Mouse (Mus musculus): ENCODE measurements around the gene Hpse2. TPM values are rescaled to one million over a fixed set of nuclear protein-coding genes. Genes with fewer than 3 reads are reported as not detected.

Hpse2 gene
- total and polyA plus RNA-seq, 2 experiments from 2014 or later = 0.19 to 0.26 TPM

DNA sequence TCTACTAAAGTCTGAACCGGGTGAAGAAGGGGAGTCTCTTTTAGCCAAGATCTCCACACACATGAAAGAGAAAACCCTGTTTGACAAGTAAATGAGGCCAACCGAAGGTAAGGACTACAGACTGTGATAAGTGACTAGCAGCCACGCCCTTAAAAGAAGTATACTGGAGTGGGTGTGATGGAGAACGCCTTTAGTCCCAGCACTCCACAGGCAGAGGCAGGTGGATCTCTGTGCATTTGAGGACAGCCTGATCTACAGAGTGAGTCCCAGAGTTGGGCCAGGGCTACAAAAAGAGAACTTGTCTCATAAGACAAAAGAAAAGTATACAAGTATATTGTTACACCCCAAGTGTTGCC is 642.3 kb downstream of the Hpse2 start:
- no peak overlapping the region for H3K27ac ChIP-seq
- no peaks in the 10 kb centered on the region for H3K4me1 ChIP-seq (ENCODE audit: insufficient read depth, low read length)
- H3K9ac ChIP-seq (replicated peaks; ENCODE audit: low read length) = no peak overlapping the region
- 88% methylated on average over 4 of the region's 4 CpGs for WGBS
- H3K4me3 ChIP-seq (ENCODE audit: low read length) = no peak overlapping the region
- ATAC-seq (no peak), DNase-seq (ENCODE audit: low spot score) (no peak)
- H3K27me3 ChIP-seq (ENCODE audit: insufficient read depth, low read length) = no peaks in the 10 kb centered on the region
- no peaks in the 10 kb centered on the region for H3K9me3 ChIP-seq (ENCODE audit: low read length)
- no peak for TF ChIP-seq CTCF (IDR thresholded peaks at IDR 0.05; ENCODE audit: low read depth)
- no peak overlapping the region for H3K4me2 ChIP-seq (ENCODE audit: low read depth, low read length)
- no peaks in the 10 kb centered on the region for H3K36me3 ChIP-seq (ENCODE audit: insufficient read depth, low read length)

- ATAC-seq = no peak
- H3K27ac ChIP-seq = no peak overlapping the region
- H3K36me3 ChIP-seq (ENCODE audit: insufficient read depth, low read length) = no peaks in the 10 kb centered on the region
- H3K4me2 ChIP-seq (ENCODE audit: low read depth, low read length) = no peak overlapping the region
- H3K9me3 ChIP-seq (ENCODE audit: low read length) = no peaks in the 10 kb centered on the region
- no peak for DNase-seq (ENCODE audit: low spot score)
- no peak overlapping the region for H3K9ac ChIP-seq (replicated peaks; ENCODE audit: low read length)
- WGBS = 57% methylated on average over 9 of the region's 9 CpGs
- no peaks in the 10 kb centered on the region for H3K27me3 ChIP-seq (ENCODE audit: insufficient read depth, low read length)
- no peaks in the 10 kb centered on the region for H3K4me1 ChIP-seq (ENCODE audit: insufficient read depth, low read length)
- no peak overlapping the region for H3K4me3 ChIP-seq (ENCODE audit: low read length)
- no peak for TF ChIP-seq CTCF (IDR thresholded peaks at IDR 0.05; ENCODE audit: low read depth)
These were observed 642.9 kb downstream of the Hpse2 start for GRCm38 (mm10) chr19:42745084-42745868.

- peak; percentile 92 for TF ChIP-seq CTCF (IDR thresholded peaks at IDR 0.05; ENCODE audit: low read depth)
- Histone ChIP-seq H3K4me1 (ENCODE audit: insufficient read depth, low read length) (no peaks in the 10 kb centered on the region), H3K27ac (no peak overlapping the region), H3K27me3 (ENCODE audit: insufficient read depth, low read length) (no peaks in the 10 kb centered on the region), H3K9me3 (ENCODE audit: low read length) (no peaks in the 10 kb centered on the region), H3K4me2 (ENCODE audit: low read depth, low read length) (no peak overlapping the region), H3K36me3 (ENCODE audit: insufficient read depth, low read length) (no peaks in the 10 kb centered on the region), H3K4me3 (ENCODE audit: low read length) (no peak overlapping the region), H3K9ac (replicated peaks; ENCODE audit: low read length) (no peak overlapping the region)
- peak; percentile 87 for ATAC-seq
- WGBS = 17% methylated on average over 4 of the region's 4 CpGs
- peak; percentile 81 for DNase-seq (ENCODE audit: low spot score)
These were observed 644.0 kb downstream of the Hpse2 start for GRCm38 (mm10) chr19:42744162-42744586.

DNA sequence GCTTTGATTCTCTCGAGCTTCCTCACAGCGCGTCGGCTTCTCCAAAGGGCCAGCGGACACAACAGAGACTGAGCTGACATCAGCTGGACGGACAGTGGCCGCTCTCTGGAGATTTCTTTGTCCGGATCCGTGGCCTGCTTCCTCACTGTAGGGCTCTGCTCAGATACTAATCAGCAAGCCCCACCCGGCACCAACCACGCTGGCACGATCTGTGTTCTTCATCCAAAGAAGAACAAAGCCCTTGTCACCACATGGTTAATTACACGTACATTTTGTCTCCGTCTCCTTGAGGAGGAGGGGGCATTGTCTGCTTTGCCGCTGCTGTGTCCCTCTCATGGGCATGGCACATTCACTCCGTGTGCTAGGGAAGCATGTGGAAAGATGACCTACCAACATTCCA is 644.9 kb downstream of the Hpse2 start:
- ATAC-seq = no peak
- no peak for DNase-seq (ENCODE audit: low spot score)

DNA sequence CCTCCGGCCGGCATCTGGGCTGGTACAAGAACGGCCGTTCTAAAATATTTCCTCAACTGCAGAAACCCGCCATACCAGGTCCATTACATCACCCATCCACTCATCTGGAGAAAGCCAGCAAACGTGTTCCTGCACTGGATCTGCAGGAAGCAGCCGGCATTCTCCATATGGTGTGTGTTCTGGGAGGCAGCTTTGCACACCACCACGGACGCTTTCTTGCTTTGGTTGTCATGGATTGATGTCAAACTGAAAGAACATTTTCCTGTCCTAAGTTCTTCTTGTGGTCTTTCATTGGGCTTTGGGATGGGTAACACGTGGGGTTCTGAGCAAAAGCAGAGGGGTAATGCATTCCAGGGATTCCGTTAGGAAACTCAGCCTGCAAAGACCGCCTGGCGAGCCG is 646.3 kb downstream of the Hpse2 start:
- ATAC-seq = no peak
- Histone ChIP-seq H3K4me2 (ENCODE audit: low read depth, low read length) (no peak overlapping the region), H3K9me3 (ENCODE audit: low read length) (no peaks in the 10 kb centered on the region), H3K9ac (replicated peaks; ENCODE audit: low read length) (no peak overlapping the region), H3K4me3 (ENCODE audit: low read length) (no peak overlapping the region), H3K27ac (no peak overlapping the region), H3K36me3 (ENCODE audit: insufficient read depth, low read length) (no peaks in the 10 kb centered on the region), H3K27me3 (ENCODE audit: insufficient read depth, low read length) (no peaks in the 10 kb centered on the region), H3K4me1 (ENCODE audit: insufficient read depth, low read length) (peaks cover 3% of the 10 kb centered on the region; the same call in 1 of the 2 replicates)
- no peak for DNase-seq (ENCODE audit: low spot score)
- TF ChIP-seq CTCF (IDR thresholded peaks at IDR 0.05; ENCODE audit: low read depth) = no peak
- WGBS = 76% methylated on average over 14 of the region's 14 CpGs

More for the DNA sequence above, 644.9 kb downstream of the Hpse2 start:
- Histone ChIP-seq H3K36me3 (ENCODE audit: insufficient read depth, low read length) (no peaks in the 10 kb centered on the region), H3K9ac (replicated peaks; ENCODE audit: low read length) (no peak overlapping the region), H3K27ac (no peak overlapping the region), H3K4me1 (ENCODE audit: insufficient read depth, low read length) (no peaks in the 10 kb centered on the region), H3K9me3 (ENCODE audit: low read length) (no peaks in the 10 kb centered on the region), H3K4me3 (ENCODE audit: low read length) (no peak overlapping the region), H3K27me3 (ENCODE audit: insufficient read depth, low read length) (no peaks in the 10 kb centered on the region), H3K4me2 (ENCODE audit: low read depth, low read length) (no peak overlapping the region)
- TF ChIP-seq CTCF (IDR thresholded peaks at IDR 0.05; ENCODE audit: low read depth) = no peak
- WGBS = 30% methylated on average over 16 of the region's 16 CpGs

GRCm38 (mm10) chr19:42740163-42740899 is 647.8 kb downstream of the Hpse2 start:
- Histone ChIP-seq H3K4me1 (ENCODE audit: insufficient read depth, low read length) (peaks cover 6% of the 10 kb centered on the region; the same call in 1 of the 2 replicates), H3K9me3 (ENCODE audit: low read length) (no peaks in the 10 kb centered on the region)

More at GRCm38 (mm10) chr19:42740163-42740899, 647.8 kb downstream of the Hpse2 start:
- Histone ChIP-seq H3K27ac (no peak overlapping the region), H3K36me3 (ENCODE audit: insufficient read depth, low read length) (no peaks in the 10 kb centered on the region), H3K9ac (replicated peaks; ENCODE audit: low read length) (no peak overlapping the region), H3K4me3 (ENCODE audit: low read length) (no peak overlapping the region), H3K4me2 (ENCODE audit: low read depth, low read length) (no peak overlapping the region), H3K27me3 (ENCODE audit: insufficient read depth, low read length) (no peaks in the 10 kb centered on the region)
- no peak for DNase-seq (ENCODE audit: low spot score)
- no peak for ATAC-seq
- no peak for TF ChIP-seq CTCF (IDR thresholded peaks at IDR 0.05; ENCODE audit: low read depth)
- 75% methylated on average over 8 of the region's 8 CpGs for WGBS
